Mouse (Mus musculus): ENCODE measurements around the gene Tulp3.

GRCm38 (mm10) chr6:128341956-128342723 lies 13.5 kb downstream of the Tulp3 start:
- TF ChIP-seq CTCF (IDR thresholded peaks at IDR 0.05; ENCODE audit: extremely low read depth, insufficient read depth, low read length) = no peak
- TF ChIP-seq POLR2A (IDR thresholded peaks at IDR 0.05; ENCODE audit: extremely low read depth, insufficient read depth, low read length) = no peak

All from cortical plate, adult 2 months (tissue).